Mouse (Mus musculus) forebrain, embryonic 12.5 days (tissue): ENCODE measurements at regions not wholly inside any gene's neighbourhood (a gene's known extent, or its start where the extent isn't known, plus 50 kb on each side); places are given as distances from the start of the nearest gene placed in this dataset.
A peak's percentile ranks its signal among the peaks of the same experiment; 100 is the strongest.

Experiments
- ATAC-seq: fragments of 200-750 bp; cut with Nextera tagmentation; 2 replicates; pipeline ENCODE4 v1.8.0; 2017; ENCODE audit warnings: moderate TSS enrichment; ENCODE audit not compliant: low FRiP score
- H3K27ac ChIP-seq: fragments of 300-500 bp; sonication (generic); 2 replicates; pipeline ENCODE4 v1.5.1; 2016; ENCODE audit warnings: mild to moderate bottlenecking
- H3K27me3 ChIP-seq: fragments of 300-500 bp; sonication (generic); 2 replicates; pipeline ENCODE4 v1.6.1; 2016; ENCODE audit warnings: mild to moderate bottlenecking
- H3K36me3 ChIP-seq: fragments of 300-500 bp; sonication (generic); replicated peaks from 2 replicates; pipeline ENCODE4 v1.6.1; 2016; ENCODE audit warnings: mild to moderate bottlenecking
- H3K4me1 ChIP-seq: fragments of 300-500 bp; sonication (generic); 2 replicates; pipeline ENCODE4 v1.6.1; 2016
- H3K4me2 ChIP-seq: fragments of 300-500 bp; sonication (generic); 2 replicates; pipeline ENCODE4 v1.6.1; 2016; ENCODE audit warnings: mild to moderate bottlenecking, moderate library complexity
- H3K4me3 ChIP-seq: fragments of 300-500 bp; sonication (generic); replicated peaks from 2 replicates; pipeline ENCODE4 v1.5.1; 2016; ENCODE audit warnings: mild to moderate bottlenecking
- H3K9ac ChIP-seq: fragments of 300-500 bp; sonication (generic); 2 replicates; pipeline ENCODE4 v1.6.1; 2016; ENCODE audit warnings: mild to moderate bottlenecking
- H3K9me3 ChIP-seq: fragments of 300-500 bp; sonication (generic); 2 replicates; pipeline ENCODE4 v1.6.1; 2016
- whole genome bisulfite sequencing: fragments of 180-500 bp; shearing (Covaris S2); methylation state at CpG from one replicate; pipeline ENCODE4 v1.1.7; 2016; 5-methylcytosine and 5-hydroxymethylcytosine counted together

DNA sequence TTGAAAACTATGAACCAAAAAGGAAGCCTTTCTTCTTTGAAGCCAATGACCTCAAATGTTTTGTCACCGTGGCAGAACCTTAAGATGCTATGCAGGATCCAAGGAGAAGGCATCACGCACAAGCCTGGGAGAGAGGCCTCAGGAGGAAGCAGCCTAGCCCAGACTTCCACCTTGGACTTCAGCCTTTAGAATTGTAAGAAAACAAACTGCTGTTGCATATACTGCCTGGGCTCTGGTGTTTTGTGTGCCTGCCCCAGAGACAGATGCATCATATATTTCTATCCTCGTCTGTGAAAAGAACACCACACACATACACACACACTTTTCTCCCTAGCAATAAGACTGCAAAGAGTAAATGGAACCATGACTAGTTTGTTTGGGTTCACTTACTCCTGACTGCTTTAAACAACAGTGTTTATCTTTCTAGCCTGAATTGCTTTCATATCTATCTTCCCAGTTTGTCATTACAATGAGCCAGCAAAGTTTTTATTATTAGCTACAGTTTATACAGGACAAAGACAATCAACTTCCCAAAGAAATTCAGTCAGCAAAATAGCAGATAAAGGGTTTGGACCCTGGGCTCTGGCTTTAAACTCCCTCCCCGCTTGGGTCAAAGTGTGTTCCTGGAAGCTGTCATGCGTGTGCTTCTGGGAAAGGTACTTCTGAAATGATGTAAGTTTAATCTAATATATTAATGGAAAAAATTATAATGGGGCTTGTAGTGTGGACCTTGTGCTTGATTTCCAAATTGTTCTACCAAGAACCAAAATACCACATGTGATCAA, 204.2 kb downstream of the Gm5447 start:
- Histone ChIP-seq H3K27me3 (no peaks in the 10 kb centered on the region), H3K4me3 (no peak overlapping the region), H3K4me2 (no peak overlapping the region), H3K36me3 (no peaks in the 10 kb centered on the region), H3K27ac (no peak overlapping the region), H3K4me1 (peaks cover 4% of the 10 kb centered on the region; the same call in 1 of the 2 replicates), H3K9ac (no peak overlapping the region), H3K9me3 (no peaks in the 10 kb centered on the region)
- ATAC-seq: no peak
- WGBS: 88% methylated on average over 5 of the region's 5 CpGs

DNA sequence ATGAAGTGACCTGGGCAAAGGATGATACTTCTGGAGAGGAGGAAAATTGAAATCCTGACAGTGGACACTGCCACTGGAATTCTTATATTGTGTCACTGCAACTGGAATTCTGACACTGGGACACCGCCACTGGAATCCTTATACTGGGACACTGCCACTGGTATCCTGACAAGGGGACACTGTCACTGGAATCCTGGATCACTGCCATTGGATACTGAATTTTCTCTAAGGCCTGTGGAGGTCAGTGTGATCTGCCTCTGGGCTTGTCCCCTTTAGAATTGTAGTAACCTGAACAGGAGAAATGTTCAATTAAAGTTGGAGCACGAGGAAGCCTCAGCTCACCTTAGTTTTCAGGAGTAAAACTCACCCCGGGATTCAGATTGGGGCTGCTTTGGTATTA, 205.0 kb downstream of the Gm5447 start:
- peaks cover 4% of the 10 kb centered on the region; the same call in 1 of the 2 replicates for H3K4me1 ChIP-seq
- no peak for ATAC-seq
- no peak overlapping the region for H3K4me3 ChIP-seq
- no peak overlapping the region for H3K4me2 ChIP-seq
- no peaks in the 10 kb centered on the region for H3K27me3 ChIP-seq
- no peak overlapping the region for H3K9ac ChIP-seq
- no peaks in the 10 kb centered on the region for H3K36me3 ChIP-seq
- 86% methylated on average over 3 of the region's 3 CpGs for WGBS
- H3K9me3 ChIP-seq: no peaks in the 10 kb centered on the region
- no peak overlapping the region for H3K27ac ChIP-seq

DNA sequence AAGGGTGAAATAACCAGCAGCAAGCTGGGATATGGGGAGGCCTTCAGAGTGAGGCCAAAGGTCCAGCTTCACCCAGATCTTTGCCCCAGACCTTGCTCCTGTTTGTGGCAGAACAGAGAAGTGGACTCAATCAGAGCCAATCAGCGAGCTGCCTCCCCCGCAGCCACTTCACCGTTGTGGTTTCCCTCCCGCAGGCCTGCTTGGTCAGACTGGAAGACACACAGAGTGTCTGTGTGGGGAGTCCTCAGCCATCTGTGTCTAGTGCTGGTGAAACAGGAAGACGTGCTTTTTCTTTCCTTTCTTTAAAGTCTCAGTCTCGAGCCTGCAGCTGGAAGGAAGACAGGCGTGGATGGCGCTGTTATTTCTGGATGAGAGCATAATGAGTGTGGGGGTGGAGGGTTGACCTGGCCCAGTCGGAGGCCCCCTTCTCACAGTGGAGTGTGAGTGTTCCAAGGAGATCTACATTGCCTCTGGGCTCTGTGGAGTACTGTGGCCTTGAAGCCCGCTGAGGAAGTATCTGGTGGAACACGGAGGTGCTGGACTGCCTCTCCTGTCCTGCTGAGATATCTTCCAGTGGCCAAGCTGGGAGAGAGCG, 205.5 kb downstream of the Gm5447 start:
- Histone ChIP-seq H3K9me3 (no peaks in the 10 kb centered on the region), H3K27ac (no peak overlapping the region), H3K36me3 (no peaks in the 10 kb centered on the region), H3K4me3 (no peak overlapping the region), H3K9ac (no peak overlapping the region), H3K4me2 (no peak overlapping the region), H3K27me3 (no peaks in the 10 kb centered on the region), H3K4me1 (peaks cover 4% of the 10 kb centered on the region; the same call in 1 of the 2 replicates)
- ATAC-seq: 0 out of 2 replicates have a peak, but pooled peaks have one; percentile 39
- 38% methylated on average over 12 of the region's 12 CpGs for WGBS

DNA sequence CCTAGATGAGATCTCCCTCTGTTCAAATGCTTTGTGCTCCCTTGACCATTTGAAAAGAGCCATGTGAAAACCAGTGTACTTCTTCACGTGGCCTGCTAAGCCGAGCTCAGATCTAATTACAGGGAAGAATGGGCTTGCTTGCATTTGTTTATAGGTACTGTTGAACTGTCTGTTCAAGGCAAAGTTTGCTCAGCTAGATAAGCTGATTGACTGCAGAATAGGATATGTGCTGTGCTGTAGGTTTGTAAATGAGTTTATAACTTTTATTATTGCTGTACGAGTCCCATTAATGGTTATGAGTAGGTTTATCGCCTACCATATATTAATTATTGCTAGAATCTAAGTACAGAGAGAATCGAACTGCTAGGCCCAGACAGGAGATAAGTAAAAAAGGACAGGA, 207.5 kb downstream of the Gm5447 start:
- Histone ChIP-seq H3K9me3 (no peaks in the 10 kb centered on the region), H3K9ac (no peak overlapping the region), H3K27ac (no peak overlapping the region), H3K4me2 (no peak overlapping the region), H3K36me3 (no peaks in the 10 kb centered on the region), H3K27me3 (no peaks in the 10 kb centered on the region), H3K4me3 (no peak overlapping the region), H3K4me1 (peaks cover 4% of the 10 kb centered on the region; the same call in 1 of the 2 replicates)
- 75% methylated on average over 5 of the region's 5 CpGs for WGBS
- ATAC-seq: no peak

DNA sequence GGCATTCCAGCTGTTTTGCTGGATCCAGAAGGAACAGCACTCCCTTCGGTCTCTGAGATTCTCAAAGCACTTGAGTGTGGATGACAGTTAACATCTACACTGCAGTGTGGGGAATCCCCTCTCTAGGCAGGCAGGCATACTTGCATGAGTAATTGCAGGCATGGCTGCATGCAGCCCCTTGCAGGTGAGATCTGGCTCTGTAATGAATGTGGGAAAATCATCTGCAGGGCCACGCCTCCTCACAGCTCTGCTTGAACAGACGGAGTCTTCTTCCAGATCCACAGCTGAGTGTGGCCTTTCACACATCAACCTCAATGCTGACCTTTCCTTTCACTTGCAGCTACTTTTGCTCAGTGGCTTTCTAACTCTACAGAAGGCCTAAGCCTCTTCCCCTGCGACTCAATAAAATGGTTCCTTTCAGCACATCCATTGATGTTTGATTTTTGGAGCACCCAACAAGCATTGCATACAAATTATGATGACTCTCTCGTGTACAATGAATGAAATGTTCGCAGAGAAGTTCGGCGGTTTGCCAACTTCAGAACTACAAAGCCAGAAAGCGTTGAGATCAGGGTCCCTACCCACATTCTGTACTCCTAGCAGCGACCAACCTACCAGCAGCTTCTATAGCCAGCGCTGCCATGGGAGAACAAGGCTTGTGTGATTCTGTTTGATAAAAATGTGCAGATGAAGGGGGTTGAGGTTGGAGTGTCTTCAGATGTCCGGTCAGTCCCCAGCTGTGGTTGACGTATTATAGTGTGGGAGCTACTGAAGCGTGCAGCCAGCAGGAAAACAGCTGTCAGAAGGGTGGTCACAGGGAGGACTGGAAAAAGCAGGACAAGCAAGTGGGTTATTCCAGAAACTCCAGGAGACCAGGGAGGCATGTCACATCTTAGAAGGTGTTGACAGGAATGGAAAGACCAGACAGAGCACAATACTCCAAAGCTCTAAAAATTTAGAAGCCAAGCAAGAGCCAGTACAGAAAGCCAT, 211.1 kb downstream of the Gm5447 start:
- WGBS: 81% methylated on average over 14 of the region's 14 CpGs
- H3K27ac ChIP-seq: no peak overlapping the region

DNA sequence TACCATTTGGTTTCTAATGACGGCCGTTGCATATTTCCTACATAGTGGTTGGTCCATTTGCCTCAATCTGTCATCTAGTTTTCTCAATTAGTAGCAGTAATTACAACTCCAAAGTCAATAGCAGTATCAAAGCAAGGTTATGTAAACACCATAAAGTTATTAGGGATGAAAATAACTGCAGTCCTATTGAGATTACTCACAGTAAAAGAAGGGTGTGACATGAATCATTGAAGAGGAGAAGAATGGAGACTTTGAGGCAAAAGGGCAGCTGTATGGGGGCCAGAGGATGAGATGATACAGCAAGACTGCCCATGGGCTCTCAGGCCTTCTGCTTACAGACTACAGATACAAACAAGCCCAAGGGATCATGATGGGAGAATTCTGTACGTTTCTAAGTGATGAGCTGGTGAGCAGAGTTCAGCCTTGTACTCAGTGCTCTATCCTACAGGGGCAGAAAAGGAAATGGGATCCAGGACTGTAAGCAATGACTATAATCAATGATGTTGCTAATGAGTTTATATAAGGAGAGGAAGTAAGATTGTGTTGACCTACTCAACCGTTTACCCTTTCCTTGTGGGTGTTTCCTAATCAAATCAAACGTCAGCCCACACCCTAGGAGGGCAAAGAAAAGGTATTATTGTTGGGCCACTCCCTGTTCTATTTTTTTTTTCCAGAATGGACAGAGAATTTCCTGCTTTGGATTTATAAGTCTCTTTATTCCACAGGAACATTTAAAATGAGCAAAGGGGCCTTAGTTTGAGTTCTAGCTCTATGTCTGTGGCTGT, 213.0 kb downstream of the Gm5447 start:
- WGBS: 69% methylated on average over 5 of the region's 5 CpGs

More for the DNA sequence above, 211.1 kb downstream of the Gm5447 start:
- Histone ChIP-seq H3K9me3 (no peaks in the 10 kb centered on the region), H3K27me3 (no peaks in the 10 kb centered on the region), H3K4me2 (no peak overlapping the region), H3K36me3 (no peaks in the 10 kb centered on the region), H3K4me1 (no peaks in the 10 kb centered on the region), H3K4me3 (no peak overlapping the region), H3K9ac (no peak overlapping the region)
- no peak for ATAC-seq

DNA sequence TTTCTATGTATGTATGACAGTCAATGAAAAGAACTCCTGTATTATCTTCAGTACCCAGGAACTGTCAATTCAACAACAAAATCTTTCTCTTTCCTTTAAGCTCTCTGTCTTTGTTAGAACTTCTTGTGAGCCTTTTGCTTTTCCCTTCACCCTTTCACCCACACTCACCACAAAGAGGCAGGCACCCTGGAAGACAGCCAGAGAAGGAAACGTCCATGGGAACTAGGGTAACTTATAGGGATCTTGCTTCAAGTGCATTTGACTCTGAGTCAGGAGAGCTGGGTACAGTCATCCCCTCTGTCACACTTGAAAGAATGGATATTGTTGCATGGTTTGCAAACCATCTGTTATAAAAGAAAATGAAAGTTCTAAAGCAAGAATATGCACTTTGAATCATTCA, 215.1 kb downstream of the Gm5447 start:
- no peak for ATAC-seq
- Histone ChIP-seq H3K4me1 (no peaks in the 10 kb centered on the region), H3K4me2 (no peak overlapping the region), H3K4me3 (no peak overlapping the region), H3K27me3 (no peaks in the 10 kb centered on the region), H3K27ac (no peak overlapping the region), H3K36me3 (no peaks in the 10 kb centered on the region), H3K9me3 (no peaks in the 10 kb centered on the region), H3K9ac (no peak overlapping the region)
- WGBS: 46% methylated on average over 1 of the region's 1 CpGs

More for the DNA sequence above, 213.0 kb downstream of the Gm5447 start:
- Histone ChIP-seq H3K4me3 (no peak overlapping the region), H3K9me3 (no peaks in the 10 kb centered on the region), H3K27me3 (no peaks in the 10 kb centered on the region), H3K27ac (no peak overlapping the region), H3K36me3 (no peaks in the 10 kb centered on the region), H3K4me1 (no peaks in the 10 kb centered on the region), H3K4me2 (no peak overlapping the region), H3K9ac (no peak overlapping the region)
- no peak for ATAC-seq

DNA sequence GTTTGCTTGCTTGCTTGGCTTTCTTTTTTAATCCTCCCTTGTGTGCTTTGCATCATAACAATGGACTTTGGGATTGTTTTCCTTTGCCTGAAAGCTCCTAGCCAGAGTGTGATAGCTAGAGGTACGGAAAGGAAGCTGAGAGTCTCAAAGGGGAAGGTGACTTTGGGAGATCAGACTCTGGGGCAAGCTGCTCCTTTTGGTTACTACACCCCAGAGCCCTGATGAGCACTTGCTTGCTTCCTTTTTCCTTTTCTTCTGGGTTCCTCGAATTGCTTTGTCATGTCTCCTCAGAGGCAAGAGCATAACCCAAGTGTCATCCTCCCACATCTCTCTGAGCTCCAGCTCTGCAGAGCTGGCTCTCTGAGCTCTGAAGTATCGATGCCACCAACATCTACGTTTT, 216.0 kb downstream of the Gm5447 start:
- Histone ChIP-seq H3K4me2 (no peak overlapping the region), H3K4me1 (no peaks in the 10 kb centered on the region), H3K27ac (no peak overlapping the region), H3K4me3 (no peak overlapping the region), H3K36me3 (no peaks in the 10 kb centered on the region), H3K9me3 (no peaks in the 10 kb centered on the region), H3K9ac (no peak overlapping the region), H3K27me3 (no peaks in the 10 kb centered on the region)
- 83% methylated on average over 4 of the region's 4 CpGs for WGBS
- no peak for ATAC-seq

DNA sequence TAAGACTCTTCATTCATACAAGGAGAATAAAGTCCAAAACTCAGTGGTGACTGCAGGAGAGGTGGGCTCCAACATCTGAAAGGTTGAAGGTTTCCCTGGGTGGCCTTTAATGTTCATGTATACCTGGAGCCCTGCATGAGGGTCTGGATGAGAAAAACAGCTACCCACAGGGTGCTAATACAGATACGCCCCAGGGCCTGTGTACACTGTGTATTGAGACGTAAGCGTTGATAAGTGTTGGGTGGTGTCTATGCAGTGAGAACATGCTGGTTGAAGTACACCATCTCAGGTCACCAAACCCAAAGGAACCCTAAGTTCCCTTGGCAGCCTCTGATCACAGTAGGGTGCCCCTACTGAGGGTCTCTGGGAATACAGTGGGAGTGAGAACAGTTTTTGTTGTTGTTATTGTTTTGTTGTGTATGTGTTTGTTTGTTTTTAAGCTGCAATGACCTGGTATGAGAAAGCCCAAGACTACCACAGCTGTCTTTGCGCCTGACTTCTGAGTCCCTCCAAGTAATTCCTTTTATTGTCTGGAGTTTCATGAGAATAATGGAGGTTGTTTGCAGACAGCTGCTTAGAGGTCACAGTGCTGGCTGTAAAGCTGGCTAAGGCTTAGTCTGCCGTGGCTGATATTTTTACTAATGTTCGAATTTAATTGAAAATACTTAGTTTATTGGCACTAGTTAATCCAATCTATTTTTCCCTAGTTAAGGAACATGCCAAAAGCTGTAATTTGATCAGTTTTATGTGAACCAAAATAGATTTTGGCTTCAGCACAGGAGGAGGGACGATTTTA, 217.5 kb downstream of the Gm5447 start:
- Histone ChIP-seq H3K9ac (no peak overlapping the region), H3K27ac (no peak overlapping the region)
- WGBS: 84% methylated on average over 7 of the region's 7 CpGs

DNA sequence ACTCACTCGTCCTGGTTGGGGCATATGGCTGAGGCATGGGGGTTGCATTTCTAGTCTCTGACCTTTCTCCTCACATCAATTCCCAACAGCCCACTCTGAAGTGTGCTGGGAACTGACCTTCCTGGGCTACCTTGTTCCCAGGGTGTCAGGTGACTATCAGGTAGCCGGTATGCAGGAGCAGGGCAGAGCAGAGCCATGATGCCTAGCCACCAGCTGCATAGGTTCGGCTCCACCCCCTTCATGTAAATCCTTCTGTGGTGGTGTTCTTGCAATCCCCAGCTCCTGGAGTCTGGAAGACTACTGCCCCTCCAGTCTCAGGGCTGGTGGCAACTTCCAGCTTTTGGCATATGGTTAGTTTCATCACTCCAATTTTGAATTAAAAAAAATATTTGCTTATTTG, 221.0 kb downstream of the Gm5447 start:
- Histone ChIP-seq H3K4me2 (no peak overlapping the region), H3K4me3 (no peak overlapping the region), H3K9me3 (no peaks in the 10 kb centered on the region), H3K27ac (no peak overlapping the region), H3K36me3 (no peaks in the 10 kb centered on the region), H3K9ac (no peak overlapping the region), H3K4me1 (no peaks in the 10 kb centered on the region), H3K27me3 (no peaks in the 10 kb centered on the region)
- no peak for ATAC-seq
- 86% methylated on average over 3 of the region's 3 CpGs for WGBS

More for the DNA sequence above, 217.5 kb downstream of the Gm5447 start:
- Histone ChIP-seq H3K4me3 (no peak overlapping the region), H3K9me3 (no peaks in the 10 kb centered on the region), H3K27me3 (no peaks in the 10 kb centered on the region), H3K36me3 (no peaks in the 10 kb centered on the region), H3K4me1 (no peaks in the 10 kb centered on the region), H3K4me2 (no peak overlapping the region)
- ATAC-seq: no peak

DNA sequence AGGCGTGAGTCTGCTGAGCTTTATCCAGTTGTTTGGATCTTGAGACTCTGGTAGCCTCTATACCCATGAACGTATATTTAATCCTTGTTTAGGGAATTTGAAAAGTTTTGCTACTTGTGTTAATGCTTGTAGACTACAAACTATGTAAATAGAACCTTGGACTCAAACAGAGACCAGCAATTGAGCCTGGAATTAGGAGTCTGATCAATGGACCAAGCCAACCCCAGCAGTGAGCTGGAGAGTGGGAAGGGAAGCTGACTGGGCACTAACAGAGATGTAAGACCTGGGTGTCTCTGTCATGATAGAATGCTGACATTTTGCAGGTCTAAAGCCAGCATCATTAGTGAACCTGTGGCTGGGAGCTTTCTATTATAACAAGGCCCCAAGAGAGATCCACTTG, 222.5 kb downstream of the Gm5447 start:
- Histone ChIP-seq H3K27me3 (no peaks in the 10 kb centered on the region), H3K9me3 (no peaks in the 10 kb centered on the region), H3K9ac (no peak overlapping the region), H3K27ac (no peak overlapping the region), H3K36me3 (no peaks in the 10 kb centered on the region), H3K4me3 (no peak overlapping the region), H3K4me1 (no peaks in the 10 kb centered on the region), H3K4me2 (no peak overlapping the region)
- 65% methylated on average over 2 of the region's 2 CpGs for WGBS
- ATAC-seq: no peak
